Mouse (Mus musculus) heart, embryonic 14.5 days (tissue): ENCODE measurements around the gene Prkcz. TPM values are rescaled to one million over a fixed set of nuclear protein-coding genes. Genes with fewer than 3 reads are reported as not detected.

Experiments used
- ATAC-seq: fragments of 200-750 bp; cut with Nextera tagmentation; 2 replicates; pipeline ENCODE4 v1.8.0; 2017; ENCODE audit warnings: low read depth, moderate TSS enrichment; ENCODE audit not compliant: insufficient number of reproducible peaks, insufficient read depth, low FRiP score
- H3K27ac ChIP-seq, 2 experiments: fragments of 200-500 bp in 1 of 2; fragments of 300-500 bp in 1 of 2; sonication (generic) in 1 of 2; replicated peaks in 1 of 2; 2 replicates each; pipeline ENCODE4 v1.5.1; 2012 to 2014; ENCODE audit warnings: low read depth in 2 of 2, low read length in 2 of 2, control low read depth in 1 of 2, mild to moderate bottlenecking in 1 of 2, mixed read lengths in 1 of 2; ENCODE audit not compliant: control insufficient read depth in 1 of 2, insufficient read depth in 1 of 2
- H3K27me3 ChIP-seq: fragments of 300-500 bp; sonication (generic); 2 replicates; pipeline ENCODE4 v1.6.1; 2014; ENCODE audit warnings: mild to moderate bottlenecking, low read length, control low read depth; ENCODE audit not compliant: control insufficient read depth, insufficient read depth
- H3K36me3 ChIP-seq: fragments of 300-500 bp; sonication (generic); 2 replicates; pipeline ENCODE4 v1.6.1; 2014; ENCODE audit warnings: mild to moderate bottlenecking, control low read depth, low read length, mixed read lengths; ENCODE audit not compliant: control insufficient read depth, insufficient read depth
- H3K4me1 ChIP-seq, 2 experiments: fragments of 200-500 bp in 1 of 2; fragments of 300-500 bp in 1 of 2; sonication (generic) in 1 of 2; 2 replicates each; pipeline ENCODE4 v1.6.1; 2012 to 2014; ENCODE audit warnings: low read length in 2 of 2, control low read depth in 1 of 2, mixed read lengths in 1 of 2; ENCODE audit not compliant: control insufficient read depth in 2 of 2, insufficient read depth in 2 of 2
- H3K4me2 ChIP-seq: fragments of 300-500 bp; sonication (generic); 2 replicates; pipeline ENCODE4 v1.6.1; 2014; ENCODE audit warnings: mild to moderate bottlenecking, low read length
- H3K4me3 ChIP-seq, 2 experiments: fragments of 200-500 bp in 1 of 2; fragments of 300-500 bp in 1 of 2; sonication (generic) in 1 of 2; 2 replicates each; pipeline ENCODE4 v1.5.1; 2012 to 2014; ENCODE audit warnings: low read length in 2 of 2, mild to moderate bottlenecking in 2 of 2, control low read depth in 1 of 2, low read depth in 1 of 2, moderate library complexity in 1 of 2; ENCODE audit not compliant: control insufficient read depth in 1 of 2, insufficient read depth in 1 of 2
- H3K9ac ChIP-seq: fragments of 300-500 bp; sonication (generic); 2 replicates; pipeline ENCODE4 v1.6.1; 2014; ENCODE audit warnings: mild to moderate bottlenecking, low read length
- H3K9me3 ChIP-seq: fragments of 300-500 bp; sonication (generic); 2 replicates; pipeline ENCODE4 v1.6.1; 2016; ENCODE audit warnings: low read length, control low read depth; ENCODE audit not compliant: control insufficient read depth
- WGBS: fragments of 180-500 bp; shearing (Covaris S2); extraction: QIAGEN DNeasy Blood & Tissue Kit; methylation state at CpG from one replicate; pipeline ENCODE4 v1.1.7; 2014; 5-methylcytosine and 5-hydroxymethylcytosine counted together
- polyA plus RNA-seq: library from polyadenylated mRNA; unstranded; fragments of >200 nt; fragmentation: Nextera tagmentation; extraction: Ambion mirVana; gene quantifications from 2 replicates; pipeline ENCODE4 v1.2.1, GENCODE M21; 2014

Prkcz gene
- 6.4 and 8.5 TPM in 2 replicates for polyA plus RNA-seq

- Histone ChIP-seq H3K9me3 (no peaks in the 10 kb centered on the region), H3K27me3 (peaks cover 69% of the 10 kb centered on the region), H3K4me2 (peak within 1 kb of the TSS; percentile 78), H3K27ac (no peak within 1 kb of the TSS), H3K4me3 (peak within 1 kb of the TSS; percentile 47 to 49), H3K4me1 (peaks cover 0 to 8% of the 10 kb centered on the region in 2 experiments; a peak in 1 of 4 replicates), H3K36me3 (no peaks in the 10 kb centered on the region), H3K9ac (peak within 1 kb of the TSS; percentile 54; the same call in 1 of the 2 replicates)
- peak; percentile 90 for ATAC-seq
- WGBS, result under 1% methylated on average over 43 of the region's 51 CpGs
Measured at GRCm38 (mm10) chr4:155361303-155361791, at the start of gene Prkcz. TSS of gene Prkcz (minus strand) at chr4:155361361.

- H3K4me2 ChIP-seq, result peak within 1 kb of the TSS; percentile 83
- H3K4me3 ChIP-seq, result peak within 1 kb of the TSS; percentile 42 to 48
- no peaks in the 10 kb centered on the region; a peak in 1 of 4 replicates for H3K4me1 ChIP-seq
- no peaks in the 10 kb centered on the region for H3K36me3 ChIP-seq
- H3K9me3 ChIP-seq, result peaks cover 4% of the 10 kb centered on the region; the same call in 1 of the 2 replicates
- no peak within 1 kb of the TSS for H3K27ac ChIP-seq
- WGBS, result under 1% methylated on average over 35 of the region's 35 CpGs
- peak within 1 kb of the TSS; percentile 47 for H3K9ac ChIP-seq
- peak; percentile 73 for ATAC-seq
- H3K27me3 ChIP-seq, result no peaks in the 10 kb centered on the region; the same call in 1 of the 2 replicates
Measured at GRCm38 (mm10) chr4:155409058-155409776, 48.1 kb upstream of the Prkcz start, which contains the start of gene Cfap74. TSS of gene Cfap74 (plus strand) at chr4:155409190.

- ATAC-seq, result no peak
Measured at GRCm38 (mm10) chr4:155408695-155409057, 47.5 kb upstream of the Prkcz start.

GRCm38 (mm10) chr4:155402489-155402888 is 41.3 kb upstream of the Prkcz start:
- H3K36me3 ChIP-seq, result no peaks in the 10 kb centered on the region
- H3K4me3 ChIP-seq, result no peak overlapping the region
- WGBS, result 65% methylated on average over 1 of the region's 1 CpGs
- H3K27ac ChIP-seq, result no peak overlapping the region
- H3K9me3 ChIP-seq, result peaks cover 4% of the 10 kb centered on the region; the same call in 1 of the 2 replicates
- no peak for ATAC-seq
- peaks cover 24% of the 10 kb centered on the region for H3K27me3 ChIP-seq
- no peak overlapping the region for H3K4me2 ChIP-seq
- H3K9ac ChIP-seq, result no peak overlapping the region
- H3K4me1 ChIP-seq, result peaks cover 0 to 7% of the 10 kb centered on the region in 2 experiments; a peak in 2 of 4 replicates

More at GRCm38 (mm10) chr4:155408695-155409057, 47.5 kb upstream of the Prkcz start:
- 0 out of 2 replicates have a peak overlapping the region, but pooled peaks have one; percentile 47 for H3K9ac ChIP-seq
- no peaks in the 10 kb centered on the region; the same call in 1 of the 2 replicates for H3K27me3 ChIP-seq
- H3K36me3 ChIP-seq, result no peaks in the 10 kb centered on the region
- H3K27ac ChIP-seq, result no peak overlapping the region
- no peaks in the 10 kb centered on the region; a peak in 1 of 4 replicates for H3K4me1 ChIP-seq
- under 1% methylated on average over 8 of the region's 8 CpGs for WGBS
- H3K9me3 ChIP-seq, result peaks cover 4% of the 10 kb centered on the region; the same call in 1 of the 2 replicates
- peak overlapping the region; percentile 42 to 48 for H3K4me3 ChIP-seq
- H3K4me2 ChIP-seq, result peak overlapping the region; percentile 83

- Histone ChIP-seq H3K4me2 (no peak overlapping the region), H3K4me3 (no peak overlapping the region), H3K27ac (no peak overlapping the region), H3K27me3 (peaks cover 34% of the 10 kb centered on the region), H3K9ac (no peak overlapping the region), H3K4me1 (peaks cover 0 to 7% of the 10 kb centered on the region in 2 experiments; a peak in 2 of 4 replicates), H3K9me3 (peaks cover 4% of the 10 kb centered on the region; the same call in 1 of the 2 replicates), H3K36me3 (no peaks in the 10 kb centered on the region)
- WGBS, result 60% methylated on average over 7 of the region's 7 CpGs
- no peak for ATAC-seq
Measured at GRCm38 (mm10) chr4:155401121-155401520, 40.0 kb upstream of the Prkcz start.

- ATAC-seq, result no peak
- H3K4me2 ChIP-seq, result peak overlapping the region; percentile 74
- 3% methylated on average over 9 of the region's 9 CpGs for WGBS
- no peaks in the 10 kb centered on the region for H3K36me3 ChIP-seq
- no peak overlapping the region for H3K9ac ChIP-seq
- H3K4me1 ChIP-seq, result peaks cover 0 to 7% of the 10 kb centered on the region in 2 experiments; a peak in 2 of 4 replicates
- H3K27ac ChIP-seq, result no peak overlapping the region
- no peaks in the 10 kb centered on the region for H3K9me3 ChIP-seq
- peak overlapping the region in 1 of 2 experiments; percentile 31; a peak in 2 of 4 replicates for H3K4me3 ChIP-seq
- peaks cover 34% of the 10 kb centered on the region for H3K27me3 ChIP-seq
Measured at GRCm38 (mm10) chr4:155398222-155398540, 37.0 kb upstream of the Prkcz start.

- ATAC-seq, result no peak
- WGBS, result under 1% methylated on average over 54 of the region's 57 CpGs
Measured at GRCm38 (mm10) chr4:155397511-155398221, 36.5 kb upstream of the Prkcz start, which contains the start of gene Gabrd. TSS of gene Gabrd (minus strand) at chr4:155398112.

More at GRCm38 (mm10) chr4:155397511-155398221, 36.5 kb upstream of the Prkcz start, which contains the start of gene Gabrd:
- Histone ChIP-seq H3K4me2 (peak within 1 kb of the TSS; percentile 74), H3K27me3 (peaks cover 34% of the 10 kb centered on the region), H3K36me3 (no peaks in the 10 kb centered on the region), H3K4me1 (peaks cover 0 to 7% of the 10 kb centered on the region in 2 experiments; a peak in 2 of 4 replicates), H3K4me3 (peak within 1 kb of the TSS; percentile 14 to 31; a peak in 3 of 4 replicates), H3K27ac (no peak within 1 kb of the TSS), H3K9ac (no peak within 1 kb of the TSS), H3K9me3 (no peaks in the 10 kb centered on the region)
